Mouse (Mus musculus) liver, postnatal 0 days (tissue): Measurements from ENCODE around the gene Esr1. TPM values are rescaled to one million over a fixed set of nuclear protein-coding genes. Genes with fewer than 3 reads are reported as not detected.
A peak's percentile ranks its signal among the peaks of the same experiment; 100 is the strongest.

Experiments
- ATAC-seq: fragments of 200-750 bp; cut with Nextera tagmentation; 2 replicates; pipeline ENCODE4 v1.8.0; 2017; ENCODE audit warnings: mild to moderate bottlenecking, moderate library complexity
- DNase-seq: peaks from one replicate; pipeline ENCODE4 v3.0.0-alpha.2; 2016
- H3K27ac ChIP-seq: fragments of 300-500 bp; sonication (generic); 2 replicates; pipeline ENCODE4 v1.5.1; 2014; ENCODE audit warnings: antibody characterized with exemption, moderate library complexity, mild to moderate bottlenecking, low read depth
- H3K27me3 ChIP-seq: fragments of 300-500 bp; sonication (generic); 2 replicates; pipeline ENCODE4 v1.6.1; 2014; ENCODE audit warnings: low read length, control low read depth, mixed read lengths; ENCODE audit not compliant: insufficient read depth
- H3K36me3 ChIP-seq: fragments of 300-500 bp; sonication (generic); replicated peaks from 2 replicates; pipeline ENCODE4 v1.6.1; 2014; ENCODE audit warnings: mild to moderate bottlenecking, control low read depth, low read length, moderate library complexity, mixed read lengths; ENCODE audit not compliant: insufficient read depth
- H3K4me1 ChIP-seq: fragments of 300-500 bp; sonication (generic); 2 replicates; pipeline ENCODE4 v1.6.1; 2014; ENCODE audit warnings: antibody characterized with exemption, mild to moderate bottlenecking, control low read depth; ENCODE audit not compliant: insufficient read depth
- H3K4me2 ChIP-seq: fragments of 300-500 bp; sonication (generic); 2 replicates; pipeline ENCODE4 v1.6.1; 2014; ENCODE audit warnings: low read depth, mild to moderate bottlenecking, low read length, moderate library complexity, mixed read lengths
- H3K4me3 ChIP-seq: fragments of 300-500 bp; sonication (generic); 2 replicates; pipeline ENCODE4 v1.5.1; 2014; ENCODE audit warnings: low read depth, low read length
- H3K9ac ChIP-seq: fragments of 300-500 bp; sonication (generic); replicated peaks from 2 replicates; pipeline ENCODE4 v1.6.1; 2014; ENCODE audit warnings: mild to moderate bottlenecking, moderate library complexity
- H3K9me3 ChIP-seq: fragments of 300-500 bp; sonication (generic); 2 replicates; pipeline ENCODE4 v1.6.1; 2016; ENCODE audit warnings: mild to moderate bottlenecking, control low read depth, low read length, mixed read lengths
- CTCF ChIP-seq: sonication (generic); IDR thresholded peaks from 2 replicates; pipeline ENCODE4 v1.5.1; 2016; ENCODE audit warnings: antibody characterized with exemption, low read depth
- EP300 ChIP-seq: IDR thresholded peaks from 2 replicates; pipeline ENCODE4 v1.6.1; 2016; ENCODE audit warnings: antibody characterized with exemption, low read depth, mild to moderate bottlenecking
- WGBS: fragments of 180-500 bp; shearing (Covaris S2); extraction: QIAGEN DNeasy Blood & Tissue Kit; methylation state at CpG from one replicate; pipeline ENCODE4 v1.1.7; 2014; ENCODE audit not compliant: insufficient replicate concordance; 5-methylcytosine and 5-hydroxymethylcytosine counted together
- polyA plus RNA-seq: library from polyadenylated mRNA; unstranded; fragments of >200 nt; fragmentation: Nextera tagmentation; extraction: Ambion mirVana; gene quantifications from 2 replicates; pipeline ENCODE4 v1.2.1, GENCODE M21; 2015

The Esr1 gene
- polyA plus RNA-seq, 1 experiment from 2014 or later: 1.0 TPM

- ATAC-seq (peak; percentile 64), DNase-seq (no peak)
- H3K4me1 ChIP-seq: peaks cover 3% of the 10 kb centered on the region; the same call in 1 of the 2 replicates
- no peaks in the 10 kb centered on the region for H3K36me3 ChIP-seq
- H3K27ac ChIP-seq: peak overlapping the region; percentile 75
- 71% methylated on average over 4 of the region's 4 CpGs for WGBS
- H3K9ac ChIP-seq: no peak overlapping the region
- no peaks in the 10 kb centered on the region for H3K27me3 ChIP-seq
- no peak overlapping the region for H3K4me2 ChIP-seq
- H3K9me3 ChIP-seq: no peaks in the 10 kb centered on the region
- TF ChIP-seq EP300 (peak; percentile 57), CTCF (no peak)
- no peak overlapping the region for H3K4me3 ChIP-seq
These were observed 13.2 kb downstream of the Esr1 start for GRCm38 (mm10) chr10:4624581-4624980.

- Histone ChIP-seq H3K4me3 (no peak overlapping the region), H3K36me3 (no peaks in the 10 kb centered on the region), H3K9me3 (no peaks in the 10 kb centered on the region), H3K27me3 (no peaks in the 10 kb centered on the region), H3K27ac (peak overlapping the region; percentile 75), H3K9ac (no peak overlapping the region), H3K4me2 (no peak overlapping the region), H3K4me1 (peaks cover 3% of the 10 kb centered on the region; the same call in 1 of the 2 replicates)
- 59% methylated on average over 6 of the region's 6 CpGs for WGBS
- ATAC-seq: peak; percentile 94
- peak; percentile 65 for DNase-seq
- no peak for TF ChIP-seq EP300
- no peak for TF ChIP-seq CTCF
These were observed 13.9 kb downstream of the Esr1 start for GRCm38 (mm10) chr10:4625300-4625699.

GRCm38 (mm10) chr10:4626432-4626831 lies 15.0 kb downstream of the Esr1 start:
- H3K27me3 ChIP-seq: no peaks in the 10 kb centered on the region
- ATAC-seq: no peak
- H3K4me1 ChIP-seq: peaks cover 3% of the 10 kb centered on the region; the same call in 1 of the 2 replicates
- TF ChIP-seq EP300 (no peak), CTCF (peak; percentile 58)
- WGBS: 82% methylated on average over 7 of the region's 7 CpGs
- H3K9ac ChIP-seq: no peak overlapping the region
- no peaks in the 10 kb centered on the region for H3K36me3 ChIP-seq
- H3K27ac ChIP-seq: no peak overlapping the region
- H3K4me2 ChIP-seq: no peak overlapping the region
- H3K9me3 ChIP-seq: no peaks in the 10 kb centered on the region
- H3K4me3 ChIP-seq: no peak overlapping the region
- DNase-seq: no peak

- 78% methylated on average over 8 of the region's 8 CpGs for WGBS
- no peaks in the 10 kb centered on the region for H3K36me3 ChIP-seq
- H3K4me1 ChIP-seq: peaks cover 3% of the 10 kb centered on the region; the same call in 1 of the 2 replicates
- ATAC-seq (no peak), DNase-seq (no peak)
- no peaks in the 10 kb centered on the region for H3K9me3 ChIP-seq
- no peak overlapping the region for H3K27ac ChIP-seq
- H3K9ac ChIP-seq: no peak overlapping the region
- no peak overlapping the region for H3K4me3 ChIP-seq
- no peaks in the 10 kb centered on the region for H3K27me3 ChIP-seq
- TF ChIP-seq CTCF (no peak), EP300 (no peak)
- no peak overlapping the region for H3K4me2 ChIP-seq
These were observed 15.6 kb downstream of the Esr1 start for GRCm38 (mm10) chr10:4626996-4627395.

GRCm38 (mm10) chr10:4627415-4627814 lies 16.0 kb downstream of the Esr1 start:
- Histone ChIP-seq H3K27ac (no peak overlapping the region), H3K4me2 (no peak overlapping the region), H3K9me3 (no peaks in the 10 kb centered on the region), H3K4me3 (no peak overlapping the region), H3K36me3 (no peaks in the 10 kb centered on the region), H3K4me1 (peaks cover 3% of the 10 kb centered on the region; the same call in 1 of the 2 replicates), H3K27me3 (no peaks in the 10 kb centered on the region), H3K9ac (no peak overlapping the region)
- DNase-seq (no peak), ATAC-seq (no peak)
- 73% methylated on average over 9 of the region's 9 CpGs for WGBS
- TF ChIP-seq EP300 (no peak), CTCF (no peak)

- H3K9me3 ChIP-seq: no peaks in the 10 kb centered on the region
- H3K4me1 ChIP-seq: peaks cover 2% of the 10 kb centered on the region; the same call in 1 of the 2 replicates
- no peaks in the 10 kb centered on the region for H3K36me3 ChIP-seq
- H3K27me3 ChIP-seq: no peaks in the 10 kb centered on the region
- TF ChIP-seq CTCF: no peak
- no peak for TF ChIP-seq EP300
- H3K4me2 ChIP-seq: no peak overlapping the region
- no peak for ATAC-seq
- H3K27ac ChIP-seq: no peak overlapping the region
- DNase-seq: no peak
- no peak overlapping the region for H3K9ac ChIP-seq
- H3K4me3 ChIP-seq: no peak overlapping the region
These were observed 17.9 kb downstream of the Esr1 start for GRCm38 (mm10) chr10:4629314-4629713.
